Mouse (Mus musculus) gastrocnemius, adult 18-20 months (tissue): ENCODE results near the gene Gm20388. TPM values are rescaled to one million over a fixed set of nuclear protein-coding genes. Genes with fewer than 3 reads are reported as not detected.
A peak's percentile ranks its signal among the peaks of the same experiment; 100 is the strongest.

Experiments used
- DNase-seq: peaks from one replicate; pipeline ENCODE4 v3.0.0; 2021; ENCODE audit warnings: low spot score
- total RNA-seq, 2 experiments: library from RNA; stranded (reverse); gene quantifications; 2 replicates each; pipeline ENCODE4 v1.2.3; 2021

Gene Gm20388
- total RNA-seq, 2 experiments from 2014 or later, result 10.5 to 12.3 TPM

DNA sequence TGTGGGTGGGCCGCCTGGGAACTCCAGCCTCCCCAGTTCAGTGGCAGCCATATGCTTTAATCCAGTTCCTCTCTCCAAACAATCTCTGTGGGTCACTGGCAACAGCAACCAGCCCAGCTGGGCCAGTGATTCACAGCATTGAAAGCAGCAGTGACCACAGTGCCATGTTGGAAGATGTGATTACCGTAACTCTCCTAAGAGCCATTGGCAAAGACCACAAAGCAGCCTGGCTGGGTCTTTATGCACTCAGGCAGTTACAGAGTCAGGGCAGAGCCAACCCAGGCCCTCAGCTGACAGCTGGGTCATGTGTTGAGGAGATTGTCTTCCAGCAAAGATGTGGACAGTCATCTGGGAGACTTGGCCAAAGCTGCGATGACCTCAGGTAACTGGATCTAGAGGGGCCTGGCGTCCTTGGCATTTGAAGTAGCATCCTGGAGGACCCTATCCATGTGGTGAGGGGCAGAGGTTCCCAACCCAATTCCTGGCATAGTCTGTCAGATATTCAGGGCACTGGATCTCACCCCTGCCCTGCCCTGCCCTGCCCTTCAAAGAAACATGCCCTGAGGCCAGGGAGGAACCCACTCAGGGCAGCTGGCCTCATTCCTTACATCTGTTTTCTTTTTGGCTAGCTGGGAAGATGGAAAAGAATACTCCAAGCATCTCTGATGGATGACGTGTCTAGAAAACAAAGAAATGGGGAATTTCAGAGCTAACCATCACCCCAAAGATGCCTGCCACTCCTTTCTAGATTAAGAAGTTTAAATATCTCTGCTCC, 1052.2 kb downstream of the Gm20388 start:
- peak; percentile 26 for DNase-seq

DNA sequence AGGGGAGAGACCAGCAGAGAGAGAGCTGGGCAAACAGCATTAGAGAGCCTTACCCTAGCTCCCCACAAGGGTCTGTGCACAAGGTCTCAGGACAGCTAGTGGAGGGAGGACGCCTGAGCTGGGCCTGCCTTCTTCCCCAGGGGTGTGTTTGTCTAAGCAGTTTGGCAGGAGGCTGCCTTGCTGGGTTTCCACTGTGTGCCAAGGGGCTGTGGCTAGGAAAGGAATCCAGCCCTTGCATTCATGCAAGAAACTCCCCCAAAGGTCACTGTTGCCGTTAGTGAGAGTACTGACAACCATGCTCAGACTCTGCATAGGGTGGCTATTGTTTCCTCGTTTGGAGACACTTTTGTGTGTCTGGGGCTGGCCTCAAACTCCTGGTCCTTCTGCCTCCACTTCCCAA, 1055.9 kb downstream of the Gm20388 start:
- no peak for DNase-seq

GRCm38 (mm10) chr8:120968308-120968707, 1057.7 kb downstream of the Gm20388 start:
- no peak for DNase-seq

DNA sequence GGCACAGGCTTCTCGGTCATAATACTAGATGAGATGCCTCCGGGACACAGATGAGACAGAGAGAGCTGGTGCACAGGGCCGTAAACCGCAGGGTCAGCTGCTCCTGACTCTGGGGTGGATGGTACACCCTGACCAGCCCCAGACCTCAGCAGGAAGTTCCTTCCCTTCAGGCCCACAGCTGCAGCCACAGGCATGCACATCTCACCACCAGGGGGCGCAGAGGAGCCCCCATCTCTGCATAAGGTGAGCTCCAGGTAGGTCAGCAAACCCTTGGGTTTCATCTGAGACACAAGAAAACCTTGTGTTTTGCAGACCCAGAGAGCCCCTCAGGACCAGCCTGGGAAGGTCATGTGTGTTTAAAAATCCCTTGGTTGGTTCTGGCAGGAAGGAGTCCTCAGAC, 1059.7 kb downstream of the Gm20388 start:
- no peak for DNase-seq

DNA sequence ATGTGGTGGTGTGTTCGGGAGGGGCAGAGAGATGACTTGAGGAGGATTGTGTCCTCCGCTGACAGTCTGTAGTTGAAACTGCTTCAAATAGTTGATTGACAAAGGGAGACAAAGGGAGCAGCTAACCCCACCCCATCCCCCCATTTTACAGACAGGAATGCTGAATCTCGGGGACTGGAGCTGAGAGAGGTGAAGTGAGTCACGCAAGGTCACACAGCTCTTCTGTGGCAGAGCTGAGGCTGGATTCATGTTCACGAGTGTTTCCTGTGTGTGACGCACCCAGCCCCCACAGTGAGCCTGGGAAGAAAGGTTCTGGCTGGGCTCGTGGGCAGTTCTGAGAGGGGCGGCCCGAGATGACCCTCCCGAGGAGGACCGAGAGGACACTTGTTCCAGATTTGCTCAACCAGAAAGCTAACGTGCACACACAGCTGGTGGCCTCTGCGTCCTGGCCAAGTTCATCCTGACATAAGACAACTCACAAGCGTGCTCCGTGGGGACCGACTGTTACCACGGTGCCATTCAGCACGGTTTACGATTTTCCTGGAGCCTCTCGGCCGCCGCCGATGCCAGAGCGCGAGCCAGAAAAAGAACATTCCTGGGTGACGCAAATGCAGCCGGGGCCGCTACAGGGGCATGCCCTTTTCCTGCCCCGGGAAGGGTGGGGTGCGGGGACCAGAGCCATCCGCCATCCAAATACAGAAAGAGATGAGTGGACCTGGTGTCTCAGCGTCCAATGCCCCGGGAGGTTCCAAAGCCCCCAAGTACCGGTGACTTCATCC, 1061.2 kb downstream of the Gm20388 start:
- peak; percentile 69 for DNase-seq

DNA sequence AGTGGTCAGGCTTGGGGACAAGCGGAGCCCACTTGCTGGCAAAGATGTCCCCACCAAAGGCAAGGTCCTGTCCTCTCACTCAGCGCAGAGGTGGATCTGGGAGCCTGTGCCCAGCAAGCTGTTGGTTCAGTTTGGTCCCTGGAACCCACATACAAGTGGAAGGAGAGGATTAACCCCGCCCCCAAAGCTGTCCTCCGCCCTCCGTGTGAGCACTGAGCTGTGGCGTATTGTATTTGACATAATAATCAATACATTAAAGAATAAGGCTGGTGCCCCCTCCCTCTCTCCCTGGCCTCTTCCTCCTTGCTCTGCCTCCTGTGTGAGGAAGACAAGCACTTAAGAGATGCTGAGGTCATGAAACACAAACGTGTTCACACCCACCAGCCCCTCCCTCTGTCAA, 1062.4 kb downstream of the Gm20388 start:
- DNase-seq, result no peak

DNA sequence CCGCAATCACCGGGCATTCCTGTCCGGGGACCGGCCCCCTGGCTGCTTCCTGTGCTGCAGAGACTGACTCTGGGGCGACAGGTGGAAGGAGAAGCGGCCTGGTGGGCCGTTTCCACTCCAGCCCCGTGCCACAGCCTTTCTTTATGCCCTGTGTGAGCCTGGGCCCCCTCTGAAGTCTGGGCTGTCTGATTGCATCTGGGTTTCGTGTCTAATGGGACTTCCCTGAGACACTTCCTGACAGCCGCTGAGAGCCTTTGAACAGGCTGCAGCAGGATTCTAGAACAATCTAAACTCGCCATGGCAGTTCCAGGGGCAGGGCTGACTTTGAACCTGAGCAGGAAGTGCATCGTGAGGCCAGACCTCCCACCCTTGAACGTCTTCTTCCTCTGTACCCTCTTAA, 1066.5 kb downstream of the Gm20388 start:
- DNase-seq, result no peak

DNA sequence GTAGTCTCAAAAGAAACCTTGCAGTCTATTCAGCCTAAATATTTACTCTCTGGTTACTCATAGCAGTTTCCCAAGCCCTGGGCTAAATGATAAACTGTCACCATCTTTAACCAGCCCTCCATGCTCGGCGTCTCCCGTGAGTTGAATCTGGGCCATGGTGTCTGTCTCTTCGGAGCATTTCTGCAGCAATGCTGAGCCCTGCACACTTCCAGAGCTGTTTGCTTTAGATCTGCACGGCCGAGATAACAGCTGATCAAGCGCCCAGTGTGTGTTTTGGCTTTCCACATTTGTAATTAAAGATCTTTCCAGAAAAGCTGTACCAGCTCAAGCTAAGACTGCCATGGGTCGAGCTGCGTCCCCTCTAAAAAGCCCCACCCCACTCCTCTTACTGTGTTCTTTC, 1068.6 kb downstream of the Gm20388 start:
- no peak for DNase-seq

- DNase-seq, result no peak
Measured at GRCm38 (mm10) chr8:120980948-120981347, 1070.3 kb downstream of the Gm20388 start.

DNA sequence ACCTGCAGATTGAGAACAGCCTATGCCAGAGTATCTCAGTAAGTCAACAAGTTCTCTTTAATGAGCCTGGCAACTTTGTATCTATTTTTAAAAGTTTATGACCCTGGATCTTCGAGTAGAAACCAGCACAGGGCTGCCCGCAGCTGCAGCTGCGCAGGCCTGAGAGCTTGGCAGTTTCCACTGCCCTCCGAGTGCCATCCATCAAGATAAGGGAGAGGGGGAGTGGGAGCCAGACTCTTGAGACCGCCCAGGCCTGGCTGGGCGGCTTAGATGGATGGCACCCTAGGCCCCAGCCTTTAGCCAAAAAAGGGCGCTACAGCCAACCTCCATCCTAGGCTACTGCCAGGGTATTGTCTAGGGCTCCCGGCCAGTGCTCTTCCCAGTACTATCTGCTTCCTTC, 1074.2 kb downstream of the Gm20388 start:
- DNase-seq, result no peak

GRCm38 (mm10) chr8:120986022-120986421, 1075.4 kb downstream of the Gm20388 start:
- DNase-seq, result no peak

DNA sequence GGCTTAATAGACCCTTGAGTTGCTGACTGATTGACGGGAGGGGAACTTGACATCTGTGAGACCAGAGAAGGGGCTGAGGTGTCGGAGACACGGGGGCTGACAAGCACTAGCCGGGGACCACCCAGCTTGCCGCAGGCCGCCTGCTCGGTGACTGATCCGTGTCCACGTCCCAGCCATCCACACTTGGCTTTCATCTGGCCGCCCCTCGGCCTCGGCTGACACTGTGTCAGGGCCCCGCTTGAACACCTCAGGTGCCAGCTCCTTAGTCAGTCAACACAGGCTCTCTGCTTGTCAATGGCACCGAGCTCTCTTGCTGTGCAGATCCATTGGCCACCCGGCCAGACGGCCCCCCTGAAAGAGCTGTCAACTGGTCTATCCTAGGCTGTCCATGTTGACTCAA, 1083.1 kb downstream of the Gm20388 start:
- no peak for DNase-seq

DNA sequence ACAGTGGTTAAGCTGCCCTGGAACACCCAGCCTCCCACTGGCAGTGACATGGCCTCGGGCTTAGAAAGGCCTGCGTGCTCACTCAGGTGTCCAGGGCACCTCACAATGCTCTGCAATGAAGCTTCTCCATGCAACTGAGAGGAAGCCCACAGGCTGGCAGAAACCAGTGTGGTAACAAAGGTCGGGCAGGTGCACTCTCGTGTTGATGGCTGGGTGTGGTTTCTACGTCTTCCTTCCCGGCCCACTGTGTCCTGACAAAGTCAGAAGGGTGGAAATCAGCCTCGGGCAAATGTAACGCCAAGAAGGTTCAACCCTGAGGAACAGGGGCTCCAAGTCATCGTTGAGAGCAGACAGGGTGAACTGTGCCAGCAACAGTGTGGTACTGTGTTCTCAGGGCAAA, 1084.8 kb downstream of the Gm20388 start:
- no peak for DNase-seq

GRCm38 (mm10) chr8:120996905-120997581, 1086.4 kb downstream of the Gm20388 start:
- DNase-seq, result no peak

- no peak for DNase-seq
Measured at GRCm38 (mm10) chr8:120997926-120998325, 1087.3 kb downstream of the Gm20388 start.

DNA sequence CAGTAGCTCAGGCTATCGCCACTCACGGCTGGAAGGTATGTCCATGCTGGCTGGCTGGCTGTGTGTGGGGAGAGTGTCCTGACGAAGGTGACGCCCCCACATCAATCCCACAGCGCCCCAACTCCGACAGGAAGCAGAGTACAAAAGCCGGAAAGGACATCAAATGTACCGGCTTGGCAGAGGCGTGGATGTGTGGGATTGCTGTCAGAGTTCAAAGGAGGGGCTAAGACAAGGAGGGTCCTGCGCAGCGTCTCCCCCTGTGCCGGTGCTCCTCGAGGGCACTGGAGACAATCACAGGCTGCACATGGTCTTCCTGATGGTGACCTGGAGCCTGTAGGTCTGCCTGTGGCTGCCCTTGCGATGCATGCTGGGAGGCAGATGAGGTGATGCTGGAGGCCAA, 1088.3 kb downstream of the Gm20388 start:
- no peak for DNase-seq

- DNase-seq, result no peak
Measured at GRCm38 (mm10) chr8:121001951-121002350, 1091.3 kb downstream of the Gm20388 start.

DNA sequence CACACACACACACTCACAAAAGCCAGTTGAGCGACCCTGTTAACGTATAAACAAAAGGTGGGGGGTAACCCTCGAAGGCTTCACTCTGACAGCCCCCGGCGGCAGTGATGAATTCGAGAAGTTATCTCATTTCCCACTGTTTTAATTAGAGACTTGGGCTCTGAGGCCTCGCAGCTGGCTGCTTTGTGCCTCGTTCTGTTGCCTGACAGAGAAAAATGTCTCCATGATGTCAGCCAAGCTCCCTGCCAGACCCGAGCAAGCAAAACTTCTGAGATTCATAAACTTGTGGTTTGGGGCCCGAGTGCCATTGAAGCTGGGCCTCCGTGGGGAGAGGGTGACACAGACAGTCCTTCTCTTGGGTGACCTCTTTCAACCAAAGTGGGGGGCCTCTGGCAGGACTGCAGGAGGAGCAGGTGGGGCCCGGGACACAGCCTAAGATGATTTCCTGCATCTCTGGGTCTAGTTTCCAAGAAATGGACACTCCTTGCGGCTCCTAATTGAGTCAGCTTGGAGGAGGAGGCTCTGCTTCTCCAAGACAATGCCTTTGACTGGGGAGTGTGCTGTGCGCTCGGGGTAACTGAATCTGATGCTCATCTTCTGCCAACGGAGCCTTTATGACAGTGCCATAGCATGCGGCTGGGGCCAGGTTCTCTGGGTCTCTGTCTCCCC, 1092.4 kb downstream of the Gm20388 start:
- DNase-seq, result no peak

GRCm38 (mm10) chr8:121003639-121004038, 1093.0 kb downstream of the Gm20388 start:
- DNase-seq, result no peak

- no peak for DNase-seq
Measured at GRCm38 (mm10) chr8:121013318-121013717, 1102.7 kb downstream of the Gm20388 start.

GRCm38 (mm10) chr8:121016621-121017020, 1106.0 kb downstream of the Gm20388 start:
- no peak for DNase-seq

DNA sequence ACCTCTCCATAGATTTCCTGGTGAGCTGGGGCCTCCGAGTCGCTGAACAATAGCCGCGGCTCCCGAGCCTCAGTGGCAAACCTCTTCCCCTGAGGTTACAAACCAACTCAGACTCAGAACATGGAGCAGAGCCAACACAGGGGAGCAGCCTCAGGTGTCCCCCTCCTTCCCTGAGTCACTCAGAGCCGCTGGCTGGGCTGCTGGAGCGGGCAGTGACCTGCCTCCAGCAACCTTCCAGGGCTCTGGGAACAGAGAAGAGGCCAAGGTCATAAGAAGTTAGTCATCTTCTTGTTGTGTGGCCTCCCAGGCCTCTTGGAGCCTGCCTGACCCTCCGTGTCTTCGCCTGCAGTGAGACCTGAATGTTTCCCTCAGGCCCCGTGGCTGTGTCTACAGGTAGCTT, 1107.6 kb downstream of the Gm20388 start:
- DNase-seq, result no peak
